Comparison of ENCODE assay signal across 35 mouse cellular contexts in genomic region chr6:141898197-141898596, GRCm38 (mm10). TPM values are rescaled to one million over a fixed set of nuclear protein-coding genes. Genes with fewer than 3 reads are reported as not detected.
"Had no signal": no experiment of that assay in that cellular context is flagged by ENCODE, and none has a peak within 500 bp of the region (broad histone marks: within the 10 kb centered on the region; RNA-seq: fewer than 3 reads in every experiment).

No protein-coding gene starts in this region.

- H3K36me3 ChIP-seq: heart, embryonic 13.5 days; heart, embryonic 15.5 days; hindbrain, embryonic 13.5 days; hindbrain, embryonic 15.5 days; intestine, embryonic 15.5 days; limb, embryonic 12.5 days; liver, embryonic 12.5 days had no signal

- H3K9me3 ChIP-seq: heart, embryonic 15.5 days; hindbrain, embryonic 13.5 days; hindbrain, embryonic 15.5 days; intestine, embryonic 15.5 days; limb, embryonic 12.5 days; liver, embryonic 12.5 days had no signal

- DNase-seq: gastrocnemius, postnatal 14 days; gastrocnemius, postnatal 36 days; heart, adult 11 months; heart, adult 2 months; heart, postnatal 14 days; heart, postnatal 36 days; kidney, adult 18-20 months; kidney, adult 8-10 months; kidney, postnatal 10 days; kidney, postnatal 25 days; kidney, postnatal 4 days had no signal

- ATAC-seq: inflammation-experienced regulatory T-cells, adult 6 months; intestine, embryonic 15.5 days; intestine, postnatal 0 days; liver, embryonic 12.5 days had no signal

- H3K27ac ChIP-seq: heart, adult 2 months; heart, embryonic 13.5 days; heart, embryonic 15.5 days; hindbrain, embryonic 13.5 days; hindbrain, embryonic 15.5 days; intestine, embryonic 15.5 days; layer of hippocampus, adult 2 months; left cerebral cortex, adult 2 months; limb, embryonic 12.5 days; liver, embryonic 12.5 days had no signal

- H3K27me3 ChIP-seq: heart, embryonic 13.5 days; heart, embryonic 15.5 days; hindbrain, embryonic 13.5 days; hindbrain, embryonic 15.5 days; intestine, embryonic 15.5 days; limb, embryonic 12.5 days; liver, embryonic 12.5 days had no signal

- H3K4me1 ChIP-seq: heart, embryonic 13.5 days; heart, embryonic 15.5 days; hindbrain, embryonic 13.5 days; hindbrain, embryonic 15.5 days; intestine, embryonic 15.5 days; limb, embryonic 12.5 days; liver, embryonic 12.5 days had no signal

- H3K4me2 ChIP-seq: heart, embryonic 11.5 days; heart, embryonic 13.5 days; heart, embryonic 15.5 days; hindbrain, embryonic 13.5 days; hindbrain, embryonic 15.5 days; intestine, embryonic 15.5 days; limb, embryonic 12.5 days; liver, embryonic 12.5 days had no signal

- H3K9ac ChIP-seq: heart, embryonic 13.5 days; heart, embryonic 15.5 days; hindbrain, embryonic 13.5 days; hindbrain, embryonic 15.5 days; intestine, embryonic 15.5 days; limb, embryonic 12.5 days; liver, embryonic 12.5 days had no signal

- H3K4me3 ChIP-seq: heart, adult 2 months; heart, embryonic 13.5 days; heart, embryonic 15.5 days; hindbrain, embryonic 13.5 days; hindbrain, embryonic 15.5 days; intestine, embryonic 15.5 days; layer of hippocampus, adult 2 months; left cerebral cortex, adult 2 months; limb, embryonic 12.5 days; liver, embryonic 12.5 days had no signal

RNA-seq across cellular contexts. Expression of gene Slco1a4, which starts 42.2 kb away (rescaled TPM):
- total RNA-seq: gastrocnemius, adult 18-20 months; hematopoietic stem cell, adult 5-6 weeks had no signal
- polyA plus RNA-seq: heart, embryonic 11.5 days; heart, embryonic 13.5 days; hindbrain, embryonic 11.5 days; intestine, embryonic 15.5 days; limb, embryonic 12.5 days; liver, embryonic 12.5 days had no signal

RNA-seq across cellular contexts. Expression of gene Slco1a1, which starts 48.6 kb away (rescaled TPM):
- total RNA-seq: gastrocnemius, adult 18-20 months; gastrocnemius, postnatal 14 days; gastrocnemius, postnatal 36 days; heart, adult 2 months; heart, postnatal 14 days; heart, postnatal 36 days; hematopoietic stem cell, adult 5-6 weeks; layer of hippocampus, adult 2 months; layer of hippocampus, postnatal 10 days; layer of hippocampus, postnatal 25 days; left cerebral cortex, adult 2 months; left cerebral cortex, postnatal 14 days; left cerebral cortex, postnatal 36 days had no signal
- polyA plus RNA-seq: gonadal fat pad, adult 2 months; heart, adult 2 months; heart, embryonic 11.5 days; heart, embryonic 13.5 days; heart, embryonic 15.5 days; heart, postnatal 0 days; hindbrain, embryonic 11.5 days; hindbrain, embryonic 13.5 days; hindbrain, embryonic 15.5 days; inflammation-experienced regulatory T-cells, adult 6 months; intestine, embryonic 15.5 days; intestine, postnatal 0 days; kidney, embryonic 14.5 days; kidney, embryonic 16.5 days; limb, embryonic 12.5 days; limb, embryonic 14.5 days; liver, embryonic 12.5 days had no signal
